Mouse (Mus musculus) hindbrain, embryonic 15.5 days (tissue): ENCODE measurements around the gene Proca1. TPM values are rescaled to one million over a fixed set of nuclear protein-coding genes. Genes with fewer than 3 reads are reported as not detected.
A peak's percentile ranks its signal among the peaks of the same experiment; 100 is the strongest.

Experiments
- ATAC-seq: fragments of 200-750 bp; cut with Nextera tagmentation; 2 replicates; pipeline ENCODE4 v1.8.0; 2017; ENCODE audit warnings: low read depth, moderate number of reproducible peaks, moderate TSS enrichment; ENCODE audit not compliant: low FRiP score
- H3K27ac ChIP-seq: fragments of 300-500 bp; sonication (generic); replicated peaks from 2 replicates; pipeline ENCODE4 v1.5.1; 2015; ENCODE audit warnings: mild to moderate bottlenecking, inconsistent platforms
- H3K27me3 ChIP-seq: fragments of 300-500 bp; sonication (generic); 2 replicates; pipeline ENCODE4 v1.6.1; 2015; ENCODE audit warnings: control low read depth, inconsistent platforms
- H3K36me3 ChIP-seq: fragments of 300-500 bp; sonication (generic); 2 replicates; pipeline ENCODE4 v1.6.1; 2015; ENCODE audit warnings: control low read depth, inconsistent platforms
- H3K4me1 ChIP-seq: fragments of 300-500 bp; sonication (generic); replicated peaks from 2 replicates; pipeline ENCODE4 v1.6.1; 2015; ENCODE audit warnings: control low read depth, inconsistent platforms
- H3K4me2 ChIP-seq: fragments of 300-500 bp; sonication (generic); 2 replicates; pipeline ENCODE4 v1.6.1; 2015; ENCODE audit warnings: moderate library complexity, mild to moderate bottlenecking, inconsistent platforms
- H3K4me3 ChIP-seq: fragments of 300-500 bp; sonication (generic); 2 replicates; pipeline ENCODE4 v1.5.1; 2015; ENCODE audit warnings: mild to moderate bottlenecking, inconsistent platforms
- H3K9ac ChIP-seq: fragments of 300-500 bp; sonication (generic); 2 replicates; pipeline ENCODE4 v1.6.1; 2015; ENCODE audit warnings: inconsistent platforms
- H3K9me3 ChIP-seq: fragments of 300-500 bp; sonication (generic); 2 replicates; pipeline ENCODE4 v1.6.1; 2016; ENCODE audit warnings: control low read depth, inconsistent platforms
- WGBS: fragments of 180-500 bp; shearing (Covaris S2); methylation state at CpG from one replicate; pipeline ENCODE4 v1.1.7; 2015; 5-methylcytosine and 5-hydroxymethylcytosine counted together
- polyA plus RNA-seq: library from polyadenylated mRNA; unstranded; fragments of >200 nt; fragmentation: Nextera tagmentation; extraction: Ambion mirVana; gene quantifications from 2 replicates; pipeline ENCODE4 v1.2.1, GENCODE M21; 2015

The Proca1 gene
- polyA plus RNA-seq = 3.1 and 3.2 TPM in 2 replicates

DNA sequence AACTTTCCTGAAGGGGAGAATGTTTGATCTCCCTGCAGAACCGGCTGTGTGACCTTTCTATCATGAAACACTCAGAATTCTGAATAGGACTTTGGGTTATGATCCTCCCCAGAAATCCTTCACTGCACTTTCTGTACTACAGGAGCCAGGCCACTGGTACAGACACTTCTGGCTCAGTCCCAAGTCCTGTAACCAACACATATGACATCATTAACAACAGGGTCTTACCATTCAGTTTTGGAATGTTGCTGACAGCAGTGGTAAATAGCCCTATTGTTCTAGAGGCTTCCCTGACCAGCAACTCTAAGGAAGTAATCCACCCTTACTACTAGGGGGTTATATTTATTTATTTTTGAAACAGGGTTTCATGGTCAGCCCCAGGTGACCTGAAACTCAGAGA lies at the start of gene Proca1:
Proca1 (plus strand) TSS at position 280 of the 400 bp plus-strand sequence.
- Histone ChIP-seq H3K4me2 (peak within 1 kb of the TSS; percentile 49), H3K9ac (no peak within 1 kb of the TSS), H3K4me1 (peaks cover 24% of the 10 kb centered on the region), H3K9me3 (no peaks in the 10 kb centered on the region), H3K27ac (no peak within 1 kb of the TSS), H3K4me3 (no peak within 1 kb of the TSS), H3K36me3 (peaks cover 26% of the 10 kb centered on the region), H3K27me3 (no peaks in the 10 kb centered on the region)
- WGBS = 92% methylated on average over 1 of the region's 1 CpGs
- ATAC-seq = no peak

DNA sequence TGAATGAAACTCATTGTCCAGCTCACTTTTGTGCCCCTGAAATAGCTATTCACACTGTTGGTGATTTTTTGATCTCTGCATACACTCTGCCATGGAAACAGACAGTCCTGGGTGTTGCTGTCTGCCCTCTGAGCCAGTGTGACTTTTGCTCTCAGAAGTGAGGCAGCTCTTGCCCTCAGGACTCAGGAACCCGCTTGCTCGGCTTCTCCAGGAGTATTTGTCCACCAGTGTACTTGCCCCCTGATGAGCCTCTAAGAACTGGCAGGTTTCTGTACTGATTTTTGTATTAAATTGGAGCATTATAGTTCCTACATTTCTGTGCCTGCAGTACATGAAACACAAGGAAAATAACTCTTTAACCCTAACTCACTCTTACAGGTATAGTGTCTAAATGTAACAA lies 49.7 kb upstream of the Proca1 start:
- Histone ChIP-seq H3K27me3 (no peaks in the 10 kb centered on the region), H3K27ac (no peak overlapping the region), H3K4me1 (no peaks in the 10 kb centered on the region), H3K9ac (no peak overlapping the region), H3K4me3 (no peak overlapping the region), H3K4me2 (no peak overlapping the region), H3K36me3 (peaks cover 27% of the 10 kb centered on the region), H3K9me3 (no peaks in the 10 kb centered on the region)
- WGBS = 77% methylated on average over 2 of the region's 2 CpGs
- ATAC-seq = no peak

DNA sequence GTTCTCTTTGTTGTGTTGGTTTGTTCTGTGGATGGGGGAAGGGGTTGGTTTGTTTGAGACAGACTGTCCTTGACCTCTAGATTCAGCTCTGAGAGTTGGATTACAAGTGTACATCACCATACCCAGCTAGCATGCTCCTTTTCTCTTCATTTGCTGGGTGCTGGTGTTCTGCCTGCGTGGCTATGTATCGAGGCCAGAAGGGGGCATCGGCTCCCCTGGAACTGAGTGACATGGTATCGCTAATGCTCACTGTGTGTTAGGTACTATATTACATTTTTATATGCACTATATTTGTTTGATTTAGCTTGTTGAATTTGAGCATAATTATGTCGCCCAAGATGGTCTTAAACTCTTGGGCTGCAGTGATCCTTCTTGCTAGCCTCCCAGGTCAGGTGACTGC lies 47.0 kb upstream of the Proca1 start:
- no peaks in the 10 kb centered on the region for H3K9me3 ChIP-seq
- no peak overlapping the region for H3K4me3 ChIP-seq
- H3K9ac ChIP-seq = no peak overlapping the region
- H3K4me1 ChIP-seq = no peaks in the 10 kb centered on the region
- H3K4me2 ChIP-seq = no peak overlapping the region
- H3K27ac ChIP-seq = no peak overlapping the region
- peaks cover 45% of the 10 kb centered on the region for H3K36me3 ChIP-seq
- no peaks in the 10 kb centered on the region for H3K27me3 ChIP-seq
- 84% methylated on average over 5 of the region's 5 CpGs for WGBS
- no peak for ATAC-seq

DNA sequence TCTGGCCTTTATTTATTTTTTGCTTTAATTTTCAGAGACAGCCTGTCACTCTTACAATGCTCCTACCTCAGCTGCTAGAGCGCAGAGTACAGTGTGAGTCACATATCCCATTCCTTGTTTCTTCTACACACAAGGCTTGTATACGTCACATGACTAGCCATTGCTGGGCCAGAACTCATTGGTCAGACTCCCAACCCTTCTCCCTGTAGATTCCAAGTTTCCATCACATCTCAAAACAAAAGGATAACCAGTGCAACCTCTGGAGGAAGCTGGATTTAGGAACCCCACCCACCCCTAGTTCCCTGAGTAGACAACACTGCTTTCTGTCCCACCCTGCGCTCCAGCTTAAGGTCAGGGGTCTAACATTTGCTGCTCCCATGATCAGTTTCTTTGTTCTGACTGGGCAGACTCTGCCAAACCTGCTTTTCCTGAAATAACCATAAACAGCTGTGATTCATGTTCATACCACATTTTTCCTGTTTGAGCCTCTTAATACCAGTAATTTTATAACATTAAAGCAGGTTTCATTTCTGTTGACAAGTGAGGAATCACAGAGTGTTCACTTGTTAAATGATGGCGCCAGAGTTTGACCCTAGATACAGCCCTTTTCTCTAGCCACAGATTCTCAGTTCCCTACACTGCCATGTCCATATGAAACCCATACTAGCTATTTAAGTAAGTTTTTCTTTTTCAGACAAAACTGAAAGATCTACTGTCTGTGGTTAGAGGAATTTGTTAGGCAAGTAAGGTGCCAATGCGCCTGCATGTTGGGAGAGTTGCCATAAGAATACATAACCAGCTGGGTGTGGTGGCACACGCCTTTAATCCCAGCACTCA lies 46.3 kb upstream of the Proca1 start:
- H3K9ac ChIP-seq = no peak overlapping the region
- no peak overlapping the region for H3K4me3 ChIP-seq
- no peaks in the 10 kb centered on the region for H3K9me3 ChIP-seq
- no peak overlapping the region for H3K27ac ChIP-seq
- 95% methylated on average over 6 of the region's 6 CpGs for WGBS
- H3K4me1 ChIP-seq = peaks cover 1% of the 10 kb centered on the region
- ATAC-seq = no peak
- no peak overlapping the region for H3K4me2 ChIP-seq
- H3K27me3 ChIP-seq = no peaks in the 10 kb centered on the region
- H3K36me3 ChIP-seq = peaks cover 47% of the 10 kb centered on the region

DNA sequence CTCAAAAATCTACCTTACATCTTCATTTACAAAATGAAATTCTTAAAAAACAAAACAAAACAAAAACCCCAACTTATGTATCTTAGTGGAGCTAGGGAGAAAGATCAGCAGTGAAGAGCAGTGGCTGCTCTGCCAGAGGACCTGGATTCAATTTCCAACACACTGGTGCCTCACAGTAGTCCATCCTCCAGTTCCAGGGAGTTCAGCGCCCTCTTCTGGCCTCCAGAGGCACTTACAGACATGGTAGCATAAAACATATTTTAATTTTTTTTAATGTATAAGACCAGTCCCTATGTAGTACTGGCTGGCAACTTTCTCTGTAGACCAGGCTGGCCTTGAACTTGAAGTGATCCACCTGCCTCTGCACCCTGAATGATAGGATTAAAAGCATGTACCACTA lies 42.0 kb upstream of the Proca1 start:
- no peak overlapping the region for H3K27ac ChIP-seq
- no peaks in the 10 kb centered on the region for H3K9me3 ChIP-seq
- peaks cover 45% of the 10 kb centered on the region for H3K36me3 ChIP-seq
- WGBS = 29% methylated on average over 1 of the region's 1 CpGs
- ATAC-seq = no peak
- H3K4me1 ChIP-seq = peaks cover 39% of the 10 kb centered on the region
- no peak overlapping the region for H3K9ac ChIP-seq
- no peak overlapping the region for H3K4me3 ChIP-seq
- no peaks in the 10 kb centered on the region for H3K27me3 ChIP-seq
- no peak overlapping the region for H3K4me2 ChIP-seq

DNA sequence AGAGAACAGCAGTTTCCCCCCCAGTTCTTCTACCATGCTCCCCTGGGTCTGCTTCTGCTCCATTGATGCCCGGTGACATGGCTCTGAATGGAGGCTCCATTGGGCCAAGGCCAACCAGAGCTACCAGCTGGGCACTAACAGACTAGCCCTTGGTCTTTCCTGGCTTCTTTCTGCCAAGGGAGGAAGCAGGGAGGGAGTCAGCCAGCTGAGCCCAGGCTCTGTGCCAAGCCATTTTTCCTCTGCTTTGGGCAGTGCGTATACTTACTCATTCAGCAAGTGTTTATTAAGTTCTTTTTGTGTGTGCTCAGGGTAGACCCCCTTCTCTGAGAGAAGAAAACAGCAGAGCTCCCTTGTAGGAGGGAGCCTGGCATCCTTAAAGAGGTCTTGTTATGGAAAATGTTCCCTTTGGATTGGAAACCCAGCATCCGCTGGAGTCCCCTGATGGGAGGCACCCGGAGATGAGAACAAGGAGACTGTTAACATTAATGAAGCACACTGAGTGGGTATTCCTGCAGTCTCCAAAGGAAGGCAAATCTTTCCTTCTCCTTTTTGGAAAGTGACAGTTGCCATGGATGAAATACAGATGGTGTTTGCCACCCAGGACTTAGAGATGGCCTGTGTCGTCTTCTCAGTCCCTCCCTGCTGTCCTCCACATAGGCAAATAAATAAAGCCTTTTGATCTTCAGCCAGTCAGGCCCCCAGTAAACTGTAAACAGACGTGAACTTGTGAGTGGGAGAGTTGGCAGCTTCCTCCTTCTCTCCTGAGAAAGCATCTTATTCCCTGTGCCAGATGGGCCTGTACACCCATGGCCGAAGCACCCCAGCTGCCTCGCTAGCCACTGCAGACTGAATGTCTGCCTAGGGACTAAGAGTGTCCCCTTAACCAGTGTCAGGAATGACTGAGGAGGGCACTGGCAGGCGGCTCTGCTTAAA lies 40.6 kb upstream of the Proca1 start:
- H3K36me3 ChIP-seq = peaks cover 41% of the 10 kb centered on the region
- 32% methylated on average over 9 of the region's 9 CpGs for WGBS
- H3K4me1 ChIP-seq = peaks cover 46% of the 10 kb centered on the region
- H3K27ac ChIP-seq = peak overlapping the region; percentile 85
- no peaks in the 10 kb centered on the region for H3K9me3 ChIP-seq
- no peak overlapping the region for H3K9ac ChIP-seq
- no peaks in the 10 kb centered on the region for H3K27me3 ChIP-seq
- H3K4me3 ChIP-seq = no peak overlapping the region
- H3K4me2 ChIP-seq = peak overlapping the region; percentile 18
- ATAC-seq = peak; percentile 84

DNA sequence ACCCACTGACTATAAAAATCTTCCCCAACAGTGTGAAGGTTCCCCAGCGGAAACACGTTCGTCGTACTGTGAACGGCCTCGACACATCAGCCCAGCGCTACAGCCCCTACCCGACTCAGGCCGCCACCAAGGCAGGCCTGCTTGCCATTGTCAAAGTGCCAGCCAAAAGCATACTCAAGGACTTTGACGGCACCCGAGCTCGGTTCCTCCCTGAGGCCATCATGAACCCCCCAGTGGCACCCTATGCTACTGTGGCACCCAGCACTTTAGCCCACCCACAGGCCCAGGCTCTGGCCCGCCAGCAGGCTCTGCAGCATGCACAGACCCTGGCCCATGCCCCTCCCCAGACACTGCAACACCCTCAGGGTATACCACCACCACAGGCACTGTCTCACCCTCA lies 39.4 kb upstream of the Proca1 start:
- Histone ChIP-seq H3K27me3 (no peaks in the 10 kb centered on the region), H3K27ac (peak overlapping the region; percentile 85), H3K9me3 (no peaks in the 10 kb centered on the region), H3K4me2 (no peak overlapping the region), H3K4me1 (peaks cover 47% of the 10 kb centered on the region), H3K9ac (peak overlapping the region; percentile 6; the same call in 1 of the 2 replicates), H3K4me3 (no peak overlapping the region), H3K36me3 (peaks cover 53% of the 10 kb centered on the region)
- ATAC-seq = 0 out of 2 replicates have a peak, but pooled peaks have one; percentile 13
- whole genome bisulfite sequencing = 61% methylated on average over 13 of the region's 13 CpGs

DNA sequence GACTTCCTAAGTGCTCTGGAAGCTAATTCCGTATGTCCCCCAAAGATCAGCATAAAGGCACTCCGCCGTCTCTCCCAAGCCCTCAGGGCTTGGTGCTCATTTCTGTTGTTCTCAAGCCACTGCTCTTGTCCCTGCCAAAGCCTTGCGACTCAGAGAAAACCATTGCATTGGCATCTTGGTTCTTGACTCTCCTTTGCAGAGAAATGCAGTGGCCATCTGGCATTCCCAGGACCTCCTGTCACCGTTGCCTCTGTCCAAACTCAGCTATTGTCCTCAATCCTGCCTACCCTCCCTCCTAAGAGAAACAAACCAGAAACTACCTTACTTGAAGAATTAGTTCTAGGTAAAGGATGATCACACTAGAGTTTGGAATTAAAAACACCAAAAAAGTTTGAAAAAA lies 37.5 kb upstream of the Proca1 start:
- no peaks in the 10 kb centered on the region for H3K9me3 ChIP-seq
- H3K36me3 ChIP-seq = peaks cover 58% of the 10 kb centered on the region
- H3K4me3 ChIP-seq = no peak overlapping the region
- H3K9ac ChIP-seq = no peak overlapping the region
- peak overlapping the region; percentile 43; the same call in 1 of the 2 replicates for H3K27ac ChIP-seq
- H3K27me3 ChIP-seq = no peaks in the 10 kb centered on the region
- no peak for ATAC-seq
- H3K4me1 ChIP-seq = peaks cover 52% of the 10 kb centered on the region
- no peak overlapping the region for H3K4me2 ChIP-seq
- 63% methylated on average over 5 of the region's 5 CpGs for WGBS

DNA sequence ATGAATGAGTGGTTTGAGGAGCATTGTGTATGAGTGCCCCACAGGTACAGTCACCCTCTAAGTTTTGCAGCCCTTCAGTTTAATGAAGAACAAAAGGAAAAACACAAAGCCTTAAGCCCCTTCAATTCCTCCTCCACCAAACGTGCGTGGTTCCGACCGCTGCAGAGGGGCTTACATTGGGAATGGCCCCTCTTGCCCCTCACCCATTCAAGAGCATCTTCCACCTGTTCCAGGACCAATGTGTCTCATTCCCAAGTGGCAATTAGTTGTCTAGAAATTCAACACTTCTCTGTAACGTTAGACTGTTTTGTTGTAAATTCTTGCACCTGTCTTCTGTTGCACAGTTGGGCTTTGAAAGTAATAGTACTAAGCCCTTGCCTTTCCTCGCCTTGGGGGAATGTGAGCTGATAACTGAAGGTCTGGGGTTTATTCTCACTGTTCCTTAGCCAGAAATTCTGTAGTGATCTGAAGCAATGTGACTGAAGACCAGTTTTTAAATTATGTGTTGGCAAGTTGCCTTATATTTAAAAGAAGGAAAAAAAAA lies 37.0 kb upstream of the Proca1 start:
- no peak for ATAC-seq
- Histone ChIP-seq H3K27ac (peak overlapping the region; percentile 36), H3K9me3 (no peaks in the 10 kb centered on the region), H3K9ac (no peak overlapping the region), H3K36me3 (peaks cover 56% of the 10 kb centered on the region), H3K4me2 (no peak overlapping the region), H3K4me1 (peaks cover 55% of the 10 kb centered on the region), H3K4me3 (no peak overlapping the region), H3K27me3 (no peaks in the 10 kb centered on the region)
- WGBS = 78% methylated on average over 6 of the region's 6 CpGs

DNA sequence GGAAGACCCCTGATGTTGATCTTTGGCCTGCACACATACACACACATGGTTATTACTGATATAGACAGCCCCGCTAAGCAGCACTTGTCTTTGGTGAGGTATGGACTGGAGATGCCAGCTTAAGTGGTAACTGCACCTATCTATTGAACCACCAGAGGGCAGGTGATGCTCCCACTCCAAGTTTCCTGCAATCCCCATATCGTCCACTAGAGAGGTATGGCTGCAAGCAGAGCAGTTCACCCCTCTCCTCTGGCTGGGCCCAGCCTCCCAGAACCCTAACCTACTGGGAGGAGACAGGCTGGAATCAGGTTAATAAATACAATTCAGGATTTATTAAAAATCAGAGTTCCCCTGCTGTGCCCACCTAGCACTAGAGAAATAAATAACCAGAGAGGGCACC lies 34.1 kb upstream of the Proca1 start:
- no peak overlapping the region for H3K4me2 ChIP-seq
- WGBS = 23% methylated on average over 2 of the region's 2 CpGs
- H3K4me3 ChIP-seq = no peak overlapping the region
- no peaks in the 10 kb centered on the region for H3K27me3 ChIP-seq
- H3K9ac ChIP-seq = no peak overlapping the region
- ATAC-seq = peak; percentile 28; the same call in 1 of the 2 replicates
- peaks cover 59% of the 10 kb centered on the region for H3K4me1 ChIP-seq
- no peaks in the 10 kb centered on the region for H3K9me3 ChIP-seq
- H3K27ac ChIP-seq = 0 out of 2 replicates have a peak overlapping the region, but pooled peaks have one; percentile 18
- peaks cover 52% of the 10 kb centered on the region for H3K36me3 ChIP-seq

DNA sequence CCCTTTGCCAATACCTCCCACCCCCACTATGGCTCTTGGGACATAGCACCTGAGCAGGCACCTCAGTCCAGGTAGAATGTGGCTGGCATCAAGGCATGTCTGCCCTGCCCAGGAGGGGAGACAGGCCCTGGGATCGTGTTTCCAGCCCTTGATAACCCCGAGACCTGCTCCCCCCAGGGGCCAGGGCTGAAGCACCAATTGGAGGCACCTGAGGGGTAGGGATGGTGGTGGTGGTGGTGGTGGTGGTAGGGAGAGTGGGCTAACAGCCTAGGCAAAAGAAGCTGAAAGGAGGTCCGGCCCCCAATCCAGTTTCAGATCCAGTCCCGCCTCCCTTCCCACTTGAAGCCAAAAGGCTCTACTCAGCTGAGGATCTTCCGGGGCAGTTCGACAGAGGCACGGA lies 33.6 kb upstream of the Proca1 start:
- no peak overlapping the region for H3K9ac ChIP-seq
- no peak overlapping the region for H3K4me3 ChIP-seq
- H3K9me3 ChIP-seq = no peaks in the 10 kb centered on the region
- H3K4me1 ChIP-seq = peaks cover 55% of the 10 kb centered on the region
- H3K27ac ChIP-seq = 0 out of 2 replicates have a peak overlapping the region, but pooled peaks have one; percentile 18
- no peak overlapping the region for H3K4me2 ChIP-seq
- H3K27me3 ChIP-seq = no peaks in the 10 kb centered on the region
- 87% methylated on average over 7 of the region's 7 CpGs for WGBS
- H3K36me3 ChIP-seq = peaks cover 47% of the 10 kb centered on the region
- ATAC-seq = no peak
